Mouse (Mus musculus) gastrocnemius, adult 2 months (tissue): ENCODE measurements at regions not wholly inside any gene's neighbourhood (a gene's known extent, or its start where the extent isn't known, plus 50 kb on each side); places are given as distances from the start of the nearest gene placed in this dataset.

Experiments
- DNase-seq: peaks from one replicate; pipeline ENCODE4 v3.0.0; 2022
- H3K27ac ChIP-seq: fragments of 200-600 bp; 2 replicates; pipeline ENCODE4 v1.8.1; 2022; ENCODE audit warnings: mild to moderate bottlenecking
- H3K4me3 ChIP-seq: fragments of 200-600 bp; 2 replicates; pipeline ENCODE4 v1.8.1; 2022; ENCODE audit warnings: mild to moderate bottlenecking, moderate library complexity
- CTCF ChIP-seq: fragments of 200-600 bp; IDR thresholded peaks from 2 replicates; pipeline ENCODE4 v1.8.1; 2022; ENCODE audit warnings: antibody characterized with exemption, mild to moderate bottlenecking, moderate library complexity
- intact Hi-C: fragments of 180-260 bp; cut with DNase I; formaldehyde crosslinking; loops from one replicate; pipeline ENCODE4 v1.15.1; 2025

- no peak for DNase-seq
- Histone ChIP-seq H3K4me3 (no peak overlapping the region), H3K27ac (no peak overlapping the region)
- TF ChIP-seq CTCF = no peak
- intact Hi-C loops = no loop called here
These were observed 135.9 kb upstream of the Elac2 start for GRCm38 (mm10) chr11:64842775-64843530.

- DNase-seq = no peak
- no peak overlapping the region for H3K4me3 ChIP-seq
- intact Hi-C loops = no loop called here
- H3K27ac ChIP-seq = no peak overlapping the region
- TF ChIP-seq CTCF = no peak
These were observed 132.2 kb upstream of the Elac2 start for GRCm38 (mm10) chr11:64846577-64847147.

GRCm38 (mm10) chr11:64859636-64860035, 119.2 kb upstream of the Elac2 start:
- no peak overlapping the region for H3K27ac ChIP-seq

GRCm38 (mm10) chr11:64880674-64881073, 98.2 kb upstream of the Elac2 start:
- intact Hi-C loops = no loop called here
- Histone ChIP-seq H3K27ac (no peak overlapping the region), H3K4me3 (no peak overlapping the region)
- DNase-seq = no peak
- TF ChIP-seq CTCF = no peak

More at GRCm38 (mm10) chr11:64859636-64860035, 119.2 kb upstream of the Elac2 start:
- intact Hi-C loops = no loop called here
- DNase-seq = no peak
- H3K4me3 ChIP-seq = no peak overlapping the region
- TF ChIP-seq CTCF = no peak

GRCm38 (mm10) chr11:64884518-64884917, 94.3 kb upstream of the Elac2 start:
- intact Hi-C loops = no loop called here
- no peak overlapping the region for H3K27ac ChIP-seq
- no peak for TF ChIP-seq CTCF
- DNase-seq = no peak
- no peak overlapping the region for H3K4me3 ChIP-seq

- intact Hi-C loops = no loop called here
- Histone ChIP-seq H3K4me3 (no peak overlapping the region), H3K27ac (no peak overlapping the region)
- DNase-seq = no peak
- TF ChIP-seq CTCF = no peak
These were observed 89.4 kb upstream of the Elac2 start for GRCm38 (mm10) chr11:64889335-64890020.

GRCm38 (mm10) chr11:64890776-64891175, 88.1 kb upstream of the Elac2 start:
- peak; percentile 52 for TF ChIP-seq CTCF
- DNase-seq = peak; percentile 19
- H3K27ac ChIP-seq = no peak overlapping the region
- intact Hi-C loops = no loop called here
- no peak overlapping the region for H3K4me3 ChIP-seq

- no peak overlapping the region for H3K4me3 ChIP-seq
- intact Hi-C loops = no loop called here
- no peak overlapping the region for H3K27ac ChIP-seq
- TF ChIP-seq CTCF = no peak
- DNase-seq = no peak
These were observed 82.9 kb upstream of the Elac2 start for GRCm38 (mm10) chr11:64895804-64896466.

GRCm38 (mm10) chr11:64898758-64899586, 79.9 kb upstream of the Elac2 start:
- TF ChIP-seq CTCF = peak; percentile 83
- peak; percentile 70 for DNase-seq
- intact Hi-C loops = no loop called here
- H3K27ac ChIP-seq = no peak overlapping the region
- no peak overlapping the region for H3K4me3 ChIP-seq

GRCm38 (mm10) chr11:64899587-64900278, 79.1 kb upstream of the Elac2 start:
- TF ChIP-seq CTCF = no peak
- intact Hi-C loops = no loop called here
- no peak overlapping the region for H3K4me3 ChIP-seq
- H3K27ac ChIP-seq = no peak overlapping the region
- no peak for DNase-seq

- Histone ChIP-seq H3K27ac (no peak overlapping the region), H3K4me3 (no peak overlapping the region)
- TF ChIP-seq CTCF = no peak
- intact Hi-C loops = no loop called here
- DNase-seq = no peak
These were observed 62.1 kb upstream of the Elac2 start for GRCm38 (mm10) chr11:64916783-64917182.

GRCm38 (mm10) chr11:64917301-64917700, 61.5 kb upstream of the Elac2 start:
- DNase-seq = no peak
- H3K4me3 ChIP-seq = no peak overlapping the region
- H3K27ac ChIP-seq = no peak overlapping the region
- no peak for TF ChIP-seq CTCF
- intact Hi-C loops = no loop called here
